Mouse (Mus musculus) stomach, embryonic 14.5 days (tissue): ENCODE data around the gene Ttc39b. TPM values are rescaled to one million over a fixed set of nuclear protein-coding genes. Genes with fewer than 3 reads are reported as not detected.

ENCODE experiments used
- ATAC-seq: fragments of 200-750 bp; cut with Nextera tagmentation; 2 replicates; pipeline ENCODE4 v1.8.0; 2017; ENCODE audit warnings: low read depth, moderate TSS enrichment; ENCODE audit not compliant: insufficient number of reproducible peaks, insufficient read depth, low FRiP score
- H3K27ac ChIP-seq: fragments of 300-500 bp; sonication (generic); 2 replicates; pipeline ENCODE4 v1.5.1; 2014; ENCODE audit warnings: mild to moderate bottlenecking, low read length, moderate library complexity, mixed read lengths
- H3K27me3 ChIP-seq: fragments of 300-500 bp; sonication (generic); 2 replicates; pipeline ENCODE4 v1.6.1; 2014; ENCODE audit warnings: low read length, control low read depth, mixed read lengths; ENCODE audit not compliant: control insufficient read depth, insufficient read depth
- H3K36me3 ChIP-seq: fragments of 300-500 bp; sonication (generic); 2 replicates; pipeline ENCODE4 v1.6.1; 2014; ENCODE audit warnings: mild to moderate bottlenecking, control low read depth, low read length, moderate library complexity, mixed read lengths; ENCODE audit not compliant: control insufficient read depth, insufficient read depth
- H3K4me1 ChIP-seq: fragments of 300-500 bp; sonication (generic); 2 replicates; pipeline ENCODE4 v1.6.1; 2014; ENCODE audit warnings: low read length, control low read depth, mixed read lengths; ENCODE audit not compliant: control insufficient read depth, insufficient read depth
- H3K4me2 ChIP-seq: fragments of 300-500 bp; sonication (generic); replicated peaks from 2 replicates; pipeline ENCODE4 v1.6.1; 2014; ENCODE audit warnings: low read depth, low read length, control low read depth
- H3K4me3 ChIP-seq: fragments of 300-500 bp; sonication (generic); 2 replicates; pipeline ENCODE4 v1.5.1; 2014; ENCODE audit warnings: low read depth, low read length, control low read depth
- H3K9ac ChIP-seq: fragments of 300-500 bp; sonication (generic); replicated peaks from 2 replicates; pipeline ENCODE4 v1.6.1; 2014; ENCODE audit warnings: low read depth, mild to moderate bottlenecking, control low read depth, low read length, moderate library complexity, mixed read lengths
- H3K9me3 ChIP-seq: fragments of 300-500 bp; sonication (generic); 2 replicates; pipeline ENCODE4 v1.6.1; 2016; ENCODE audit warnings: low read depth, low read length, control low read depth; ENCODE audit not compliant: control insufficient read depth
- WGBS: fragments of 180-500 bp; shearing (Covaris S2); extraction: QIAGEN DNeasy Blood & Tissue Kit; methylation state at CpG from one replicate; pipeline ENCODE4 v1.1.7; 2014; 5-methylcytosine and 5-hydroxymethylcytosine counted together
- polyA plus RNA-seq: library from polyadenylated mRNA; unstranded; fragments of >200 nt; fragmentation: Nextera tagmentation; extraction: Ambion mirVana; gene quantifications from 2 replicates; pipeline ENCODE4 v1.2.1, GENCODE M21; 2014

Ttc39b gene
- polyA plus RNA-seq, 1 experiment from 2014 or later = 3.1 TPM

- H3K27ac ChIP-seq = no peak overlapping the region
- no peak overlapping the region for H3K4me3 ChIP-seq
- H3K4me1 ChIP-seq = no peaks in the 10 kb centered on the region
- no peaks in the 10 kb centered on the region for H3K9me3 ChIP-seq
- 69% methylated on average over 9 of the region's 9 CpGs for WGBS
- no peak for ATAC-seq
- H3K4me2 ChIP-seq = no peak overlapping the region
- no peak overlapping the region for H3K9ac ChIP-seq
- no peaks in the 10 kb centered on the region for H3K27me3 ChIP-seq
- H3K36me3 ChIP-seq = no peaks in the 10 kb centered on the region
Measured at GRCm38 (mm10) chr4:83343146-83343823, 19.2 kb upstream of the Ttc39b start.

GRCm38 (mm10) chr4:83342268-83342970, 18.4 kb upstream of the Ttc39b start:
- H3K4me2 ChIP-seq = no peak overlapping the region
- no peaks in the 10 kb centered on the region for H3K4me1 ChIP-seq
- H3K9ac ChIP-seq = no peak overlapping the region
- no peak overlapping the region for H3K4me3 ChIP-seq
- 49% methylated on average over 14 of the region's 14 CpGs for WGBS
- H3K36me3 ChIP-seq = no peaks in the 10 kb centered on the region
- H3K27me3 ChIP-seq = no peaks in the 10 kb centered on the region
- no peak overlapping the region for H3K27ac ChIP-seq
- no peaks in the 10 kb centered on the region for H3K9me3 ChIP-seq
- no peak for ATAC-seq

GRCm38 (mm10) chr4:83339393-83339792, 15.3 kb upstream of the Ttc39b start:
- no peak overlapping the region for H3K4me2 ChIP-seq
- no peaks in the 10 kb centered on the region for H3K4me1 ChIP-seq
- WGBS = 90% methylated on average over 1 of the region's 1 CpGs
- no peaks in the 10 kb centered on the region for H3K36me3 ChIP-seq
- no peak overlapping the region for H3K9ac ChIP-seq
- no peak for ATAC-seq
- no peaks in the 10 kb centered on the region for H3K9me3 ChIP-seq
- no peaks in the 10 kb centered on the region for H3K27me3 ChIP-seq
- no peak overlapping the region for H3K4me3 ChIP-seq
- H3K27ac ChIP-seq = no peak overlapping the region

- 65% methylated on average over 3 of the region's 3 CpGs for WGBS
- Histone ChIP-seq H3K27ac (no peak overlapping the region), H3K9me3 (no peaks in the 10 kb centered on the region), H3K4me1 (no peaks in the 10 kb centered on the region), H3K4me2 (no peak overlapping the region), H3K36me3 (no peaks in the 10 kb centered on the region), H3K4me3 (no peak overlapping the region), H3K27me3 (no peaks in the 10 kb centered on the region), H3K9ac (no peak overlapping the region)
- no peak for ATAC-seq
Measured at GRCm38 (mm10) chr4:83337717-83338116, 13.7 kb upstream of the Ttc39b start.

GRCm38 (mm10) chr4:83330369-83330768, 6.3 kb upstream of the Ttc39b start:
- Histone ChIP-seq H3K9me3 (no peaks in the 10 kb centered on the region), H3K4me2 (no peak overlapping the region), H3K27me3 (no peaks in the 10 kb centered on the region), H3K4me1 (no peaks in the 10 kb centered on the region), H3K9ac (no peak overlapping the region), H3K27ac (no peak overlapping the region), H3K36me3 (no peaks in the 10 kb centered on the region), H3K4me3 (no peak overlapping the region)
- 74% methylated on average over 4 of the region's 4 CpGs for WGBS
- ATAC-seq = no peak

- H3K36me3 ChIP-seq = no peaks in the 10 kb centered on the region
Measured at GRCm38 (mm10) chr4:83329615-83330014, 5.6 kb upstream of the Ttc39b start.

GRCm38 (mm10) chr4:83328026-83328945, 4.2 kb upstream of the Ttc39b start:
- WGBS = 33% methylated on average over 9 of the region's 9 CpGs
- H3K4me3 ChIP-seq = no peak overlapping the region
- H3K9ac ChIP-seq = no peak overlapping the region
- no peaks in the 10 kb centered on the region for H3K27me3 ChIP-seq
- H3K4me1 ChIP-seq = no peaks in the 10 kb centered on the region
- ATAC-seq = no peak
- H3K27ac ChIP-seq = no peak overlapping the region
- H3K4me2 ChIP-seq = no peak overlapping the region
- H3K36me3 ChIP-seq = no peaks in the 10 kb centered on the region
- H3K9me3 ChIP-seq = no peaks in the 10 kb centered on the region

More at GRCm38 (mm10) chr4:83329615-83330014, 5.6 kb upstream of the Ttc39b start:
- Histone ChIP-seq H3K27me3 (no peaks in the 10 kb centered on the region), H3K27ac (no peak overlapping the region), H3K9ac (no peak overlapping the region), H3K4me3 (no peak overlapping the region), H3K9me3 (no peaks in the 10 kb centered on the region), H3K4me2 (no peak overlapping the region), H3K4me1 (no peaks in the 10 kb centered on the region)
- WGBS = 53% methylated on average over 4 of the region's 4 CpGs
- no peak for ATAC-seq

GRCm38 (mm10) chr4:83327526-83327925, 3.5 kb upstream of the Ttc39b start:
- no peaks in the 10 kb centered on the region for H3K9me3 ChIP-seq
- no peaks in the 10 kb centered on the region for H3K4me1 ChIP-seq
- WGBS = 50% methylated on average over 4 of the region's 4 CpGs
- H3K9ac ChIP-seq = no peak overlapping the region
- ATAC-seq = no peak
- H3K4me2 ChIP-seq = no peak overlapping the region
- no peak overlapping the region for H3K27ac ChIP-seq
- H3K27me3 ChIP-seq = no peaks in the 10 kb centered on the region
- no peaks in the 10 kb centered on the region for H3K36me3 ChIP-seq
- no peak overlapping the region for H3K4me3 ChIP-seq
